Mouse (Mus musculus): ENCODE measurements around the gene Glis1.

The Glis1 gene

GRCm38 (mm10) chr4:107622296-107622695 is 187.9 kb downstream of the Glis1 start:
- in situ Hi-C loops (cut with MboI, MseI) = no loop called here

- in situ Hi-C loops (cut with MboI, MseI) = no loop called here
Observed at GRCm38 (mm10) chr4:107623916-107624315, 189.5 kb downstream of the Glis1 start.

GRCm38 (mm10) chr4:107624951-107625350 is 190.6 kb downstream of the Glis1 start:
- in situ Hi-C loops (cut with MboI, MseI) = no loop called here

- in situ Hi-C loops (cut with MboI, MseI) = no loop called here
Observed at GRCm38 (mm10) chr4:107628226-107628625, 193.8 kb downstream of the Glis1 start.

GRCm38 (mm10) chr4:107628921-107629411 is 194.6 kb downstream of the Glis1 start:
- in situ Hi-C loops (cut with MboI, MseI) = no loop called here

GRCm38 (mm10) chr4:107634631-107635030 is 200.2 kb downstream of the Glis1 start:
- in situ Hi-C loops (cut with MboI, MseI) = no loop called here

- in situ Hi-C loops (cut with MboI, MseI) = no loop called here
Observed at GRCm38 (mm10) chr4:107636099-107636498, 201.7 kb downstream of the Glis1 start.

GRCm38 (mm10) chr4:107637670-107638069 is 203.3 kb downstream of the Glis1 start:
- in situ Hi-C loops (cut with MboI, MseI) = no loop called here

- in situ Hi-C loops (cut with MboI, MseI) = no loop called here
Observed at GRCm38 (mm10) chr4:107638303-107638702, 203.9 kb downstream of the Glis1 start.

- in situ Hi-C loops (cut with MboI, MseI) = no loop called here
Observed at GRCm38 (mm10) chr4:107641624-107642023, 207.2 kb downstream of the Glis1 start.

GRCm38 (mm10) chr4:107648959-107649485 is 214.6 kb downstream of the Glis1 start:
- in situ Hi-C loops (cut with MboI, MseI) = no loop called here

GRCm38 (mm10) chr4:107651021-107651496 is 216.7 kb downstream of the Glis1 start:
- in situ Hi-C loops (cut with MboI, MseI) = loop anchor here (25.0 kb wide), 1 partner anchor 1586 kb away; the partner anchor contains the start of gene Calr4

GRCm38 (mm10) chr4:107652598-107653279 is 218.3 kb downstream of the Glis1 start:
- in situ Hi-C loops (cut with MboI, MseI) = loop anchor here (25.0 kb wide), 1 partner anchor 1585 kb away; the partner anchor contains the start of gene Calr4

- in situ Hi-C loops (cut with MboI, MseI) = loop anchor here (25.0 kb wide), 1 partner anchor 1584 kb away; the partner anchor contains the start of gene Calr4
Observed at GRCm38 (mm10) chr4:107653280-107653643, 218.9 kb downstream of the Glis1 start.

- in situ Hi-C loops (cut with MboI, MseI) = loop anchor here (25.0 kb wide), 1 partner anchor 1577 kb away; the partner anchor contains the start of gene Calr4
Observed at GRCm38 (mm10) chr4:107660649-107661048, 226.3 kb downstream of the Glis1 start.

- in situ Hi-C loops (cut with MboI, MseI) = loop anchor here (25.0 kb wide), 1 partner anchor 1569 kb away; the partner anchor contains the start of gene Calr4
Observed at GRCm38 (mm10) chr4:107668514-107668913, 234.1 kb downstream of the Glis1 start.

- in situ Hi-C loops (cut with MboI, MseI) = loop anchor here (25.0 kb wide), 1 partner anchor 1567 kb away; the partner anchor contains the start of gene Calr4
Observed at GRCm38 (mm10) chr4:107670731-107671130, 236.3 kb downstream of the Glis1 start.

- in situ Hi-C loops (cut with MboI, MseI) = loop anchor here (25.0 kb wide), 1 partner anchor 1564 kb away; the partner anchor contains the start of gene Calr4
Observed at GRCm38 (mm10) chr4:107673638-107674321, 239.4 kb downstream of the Glis1 start.

GRCm38 (mm10) chr4:107674322-107674644 is 239.9 kb downstream of the Glis1 start:
- in situ Hi-C loops (cut with MboI, MseI) = loop anchor here (25.0 kb wide), 1 partner anchor 1563 kb away; the partner anchor contains the start of gene Calr4

- in situ Hi-C loops (cut with MboI, MseI) = no loop called here
Observed at GRCm38 (mm10) chr4:107675645-107676044, 241.3 kb downstream of the Glis1 start.

- in situ Hi-C loops (cut with MboI, MseI) = no loop called here
Observed at GRCm38 (mm10) chr4:107680311-107681098, 246.1 kb downstream of the Glis1 start.

Measured in regulatory T cell (primary cell).